Mouse (Mus musculus) embryonic fibroblast, embryonic 13.5 days (primary cell): ENCODE results near the gene Cenpl.

Experiments
- CTCF ChIP-seq: IDR thresholded peaks from 2 replicates; pipeline ENCODE4 v1.5.1; 2011; ENCODE audit warnings: mild to moderate bottlenecking, control low read depth, low read length, moderate library complexity, borderline replicate concordance; ENCODE audit not compliant: insufficient read depth
- POLR2A ChIP-seq: IDR thresholded peaks from 2 replicates; pipeline ENCODE4 v1.6.1; 2011; ENCODE audit warnings: low read depth, mild to moderate bottlenecking, control low read depth, low read length, moderate library complexity

- TF ChIP-seq POLR2A (no peak), CTCF (no peak)
These were observed 55.9 kb downstream of the Cenpl start for GRCm38 (mm10) chr1:161126461-161126860.
